Mouse (Mus musculus) Muller cell, postnatal 12 days (primary cell): ENCODE measurements around the gene Amelx.

ENCODE experiments used
- DNase-seq: peaks from one replicate; pipeline ENCODE4 v3.0.0-alpha.2; 2015; ENCODE audit errors: inconsistent ontology term

The Amelx gene

DNA sequence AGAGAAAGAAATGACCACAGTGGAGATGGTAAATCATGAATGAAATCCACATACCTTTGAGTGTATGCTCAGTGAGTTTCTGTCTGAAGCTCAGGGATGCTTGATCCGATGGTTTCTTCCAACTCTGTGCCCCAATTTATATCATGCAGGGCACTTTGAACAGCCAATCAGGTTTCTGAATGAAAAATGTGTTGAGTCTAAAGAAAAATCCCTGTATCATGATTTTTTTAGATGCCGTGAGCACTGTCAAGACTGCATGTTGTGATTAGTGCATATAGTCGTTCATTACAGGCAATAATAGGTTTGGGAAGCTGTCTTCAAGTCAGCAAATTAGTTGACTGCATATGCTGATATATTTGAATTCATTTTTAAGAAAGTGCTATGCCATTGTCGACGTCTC, at the start of gene Amelx:
TSS of gene Amelx (minus strand) at position 101 of the 400 bp plus-strand sequence.
- no peak for DNase-seq

DNA sequence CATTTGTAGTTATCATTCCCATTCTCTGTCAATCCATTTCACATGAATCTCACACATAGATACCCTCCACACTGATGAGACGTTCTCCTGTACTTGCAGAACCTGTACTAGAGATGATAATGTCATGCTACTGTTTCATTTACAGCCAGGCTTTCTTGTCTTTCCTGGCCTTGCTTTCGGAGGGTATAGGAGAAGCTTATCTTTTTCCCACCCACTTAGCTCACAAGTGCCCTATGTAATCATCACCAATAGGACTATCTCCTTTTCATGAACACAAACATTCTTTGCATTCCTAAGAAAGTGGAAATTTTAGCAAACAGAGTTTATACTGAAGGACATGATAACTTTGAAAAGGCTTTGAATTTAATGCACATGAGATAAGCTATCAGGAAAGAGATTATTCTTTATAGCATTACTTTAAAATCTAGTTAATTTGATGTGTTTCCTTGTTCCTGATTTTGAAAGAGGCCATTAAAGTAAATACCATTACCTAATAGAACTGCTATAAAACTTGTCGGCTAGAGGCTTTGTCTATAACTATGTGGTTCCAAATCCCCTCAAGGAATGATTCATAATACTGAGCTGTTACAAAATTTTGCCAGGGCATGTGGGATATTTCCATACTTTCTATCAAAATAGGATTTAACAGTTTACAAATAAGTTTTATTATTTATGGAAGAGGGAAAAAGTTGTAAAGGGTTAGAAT, 35.5 kb upstream of the Amelx start:
- DNase-seq = no peak

DNA sequence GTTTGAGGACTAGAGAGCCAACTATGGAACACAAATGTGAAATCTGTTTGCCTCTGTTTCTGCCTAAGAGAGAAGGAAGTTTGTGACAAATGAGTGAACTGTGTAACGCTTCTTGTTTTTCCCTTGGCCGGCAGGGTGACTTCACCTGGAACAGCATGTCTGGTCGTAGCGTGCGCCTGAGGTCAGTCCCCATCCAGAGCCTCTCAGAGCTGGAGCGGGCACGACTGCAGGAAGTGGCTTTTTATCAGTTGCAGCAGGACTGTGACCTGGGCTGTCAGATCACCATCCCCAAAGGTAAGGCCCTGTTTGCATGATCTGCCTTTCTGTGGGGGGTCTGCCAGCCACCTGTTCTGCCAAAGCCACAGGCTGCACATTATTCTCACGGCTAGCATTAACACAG, 33.1 kb upstream of the Amelx start:
- DNase-seq = no peak

DNA sequence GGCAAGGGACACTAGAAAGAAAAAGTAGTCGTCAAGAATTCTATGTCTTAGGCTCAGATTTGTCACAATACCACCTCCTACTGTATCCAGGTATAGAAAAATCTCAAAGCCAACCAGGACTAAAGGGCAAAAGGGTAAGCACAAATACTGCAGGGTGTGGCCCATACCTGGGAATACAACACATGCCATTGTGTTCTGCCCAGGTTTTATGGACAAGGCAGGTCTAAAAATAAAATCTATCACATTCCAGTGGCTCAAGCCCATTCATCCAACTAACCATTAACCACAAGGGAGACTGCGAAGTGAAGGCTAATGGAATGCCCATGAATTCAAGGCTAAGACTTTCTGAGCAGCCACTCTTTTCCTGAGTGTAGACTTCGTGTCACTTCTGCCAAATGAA, 23.0 kb upstream of the Amelx start:
- no peak for DNase-seq

DNA sequence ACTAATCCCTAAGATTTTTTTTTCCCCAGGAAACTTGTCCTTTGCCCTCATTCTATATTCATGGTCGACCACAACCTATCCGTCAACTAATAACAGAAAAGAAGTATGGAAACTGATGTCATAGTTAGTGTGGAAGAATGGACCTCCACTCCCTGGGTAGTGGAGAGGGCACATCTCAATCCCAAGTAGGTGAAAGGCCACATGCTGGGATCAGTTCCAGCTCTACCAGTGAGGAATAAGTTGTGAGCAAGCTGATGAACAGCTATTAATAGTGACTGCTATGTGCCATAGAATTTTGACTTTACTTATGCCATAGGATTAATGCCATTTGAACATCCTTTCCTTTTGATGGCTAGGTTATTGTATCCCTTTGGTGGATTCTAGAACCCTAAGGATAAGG, 8.4 kb downstream of the Amelx start:
- DNase-seq = no peak

DNA sequence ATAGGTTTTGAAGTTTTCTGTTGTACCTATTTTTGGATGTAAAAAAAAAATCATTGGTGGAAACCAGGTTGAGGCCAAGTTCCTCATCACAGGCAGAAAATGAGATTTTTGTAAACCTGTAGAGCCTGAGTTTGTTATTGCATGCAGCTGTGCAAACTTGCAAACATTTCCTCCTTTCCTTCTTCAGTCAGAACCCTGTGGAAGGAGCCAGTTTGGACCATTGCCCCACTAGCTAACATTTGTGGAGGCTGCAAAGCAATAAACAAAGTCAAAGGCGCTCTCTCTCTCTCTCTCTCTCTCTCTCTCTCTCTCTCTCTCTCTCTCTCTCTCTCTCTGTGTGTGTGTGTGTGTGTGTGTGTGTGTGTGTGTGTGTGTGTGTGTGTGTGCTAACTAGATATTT, 13.2 kb downstream of the Amelx start:
- DNase-seq = no peak

DNA sequence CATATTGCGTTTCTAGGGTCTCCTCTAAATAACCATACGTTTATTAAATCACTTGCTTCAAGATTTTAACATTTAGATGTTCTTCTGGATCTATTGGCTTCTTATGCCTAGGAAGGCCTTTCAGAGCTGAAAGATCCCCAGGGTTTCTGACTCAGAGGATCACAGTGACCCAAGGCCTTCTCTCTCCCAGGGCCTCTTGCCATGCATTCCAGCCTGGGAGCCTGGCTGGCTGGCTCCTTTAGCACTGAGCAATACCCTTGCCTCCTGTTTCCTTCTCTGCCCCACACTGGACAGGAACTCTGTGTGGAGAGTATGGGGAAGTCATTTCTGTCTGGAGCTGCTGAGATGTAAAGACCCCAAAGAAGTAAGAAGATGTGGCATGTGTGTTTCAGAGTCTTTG, 16.0 kb downstream of the Amelx start:
- DNase-seq = no peak

DNA sequence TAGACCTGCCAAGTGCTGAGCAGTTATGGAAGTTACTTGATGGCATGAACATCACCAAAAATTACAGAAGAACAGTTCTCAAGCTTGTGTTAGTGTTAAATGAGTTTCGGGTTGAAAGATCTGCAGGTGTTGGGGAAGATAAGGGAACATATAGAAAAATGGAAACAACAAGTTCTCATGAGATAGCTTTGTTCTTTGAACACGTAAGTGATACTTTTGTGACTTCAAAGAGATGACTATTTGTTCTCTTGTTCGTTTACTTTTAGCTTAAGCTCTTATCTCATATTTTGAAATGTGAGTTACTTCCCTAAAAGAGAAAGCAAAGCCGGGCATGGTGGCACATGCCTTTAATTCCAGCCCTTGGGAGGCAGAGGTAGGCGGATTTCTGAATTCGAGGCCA, 28.6 kb downstream of the Amelx start:
- no peak for DNase-seq

DNA sequence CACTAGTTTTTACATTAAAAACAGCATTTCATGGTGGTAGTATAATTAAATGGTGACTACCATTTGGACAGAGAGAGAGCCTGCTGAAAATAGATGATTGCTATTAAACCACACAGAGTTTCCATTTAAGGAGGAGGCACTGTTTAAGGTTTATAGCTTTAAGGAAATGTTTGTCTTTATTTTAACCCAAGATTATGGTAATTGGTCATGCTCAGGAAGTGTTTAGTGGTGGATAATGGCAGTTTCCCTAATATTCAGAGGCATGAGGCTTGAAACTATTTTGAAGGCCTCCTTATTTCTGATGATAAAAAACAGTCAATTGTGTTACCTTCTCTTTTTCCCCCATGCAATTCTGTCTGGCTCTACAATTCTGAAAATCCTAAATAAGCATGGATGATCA, 33.2 kb downstream of the Amelx start:
- DNase-seq = no peak

DNA sequence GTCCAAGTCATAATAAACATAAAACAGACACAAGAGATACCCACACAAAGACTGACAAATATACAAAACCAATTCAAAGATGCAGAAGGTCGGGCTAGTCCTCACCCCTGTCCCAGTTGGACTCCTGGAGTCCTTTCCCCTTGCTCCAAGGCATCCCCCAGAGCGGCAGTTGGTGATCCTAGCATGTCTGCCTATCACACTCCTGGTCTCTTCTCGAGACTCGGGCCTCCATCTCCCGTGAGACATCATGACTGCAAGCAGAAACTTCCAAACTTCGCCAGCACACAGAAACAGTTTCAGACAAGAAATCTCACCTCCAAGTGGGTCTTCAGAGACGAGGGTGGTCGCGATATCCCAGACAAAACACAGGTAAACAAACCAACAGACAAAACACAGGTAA, 46.5 kb downstream of the Amelx start:
- no peak for DNase-seq

DNA sequence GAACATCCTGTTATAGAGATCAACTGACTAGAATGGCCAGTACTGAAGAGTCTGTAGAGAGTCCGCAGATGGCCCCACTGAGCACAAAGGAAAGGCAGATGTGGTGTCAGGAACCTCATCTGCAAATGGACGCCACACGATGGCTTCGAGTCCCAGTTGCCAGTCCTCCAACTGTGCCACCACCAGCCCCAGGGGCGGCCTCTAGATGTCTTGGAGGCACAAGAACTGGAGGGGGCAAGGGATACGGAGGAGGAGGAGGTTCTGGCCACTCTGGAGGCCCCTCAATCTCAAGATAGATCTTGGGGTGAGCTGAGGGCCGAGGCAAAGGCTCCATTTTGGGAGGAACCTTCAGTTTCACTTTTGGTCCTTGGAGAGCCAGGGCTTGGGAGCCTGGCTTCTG, 47.2 kb downstream of the Amelx start:
- no peak for DNase-seq
